Mouse (Mus musculus): ENCODE measurements around the gene Cux1.

Gene Cux1

GRCm38 (mm10) chr5:136303409-136303983 is 263.8 kb downstream of the Cux1 start:
- DNase-seq (ENCODE audit: low read depth), result no peak

- DNase-seq (ENCODE audit: low read depth), result no peak
Observed at GRCm38 (mm10) chr5:136300880-136301279, 266.4 kb downstream of the Cux1 start.

GRCm38 (mm10) chr5:136297691-136298090 is 269.6 kb downstream of the Cux1 start:
- DNase-seq (ENCODE audit: low read depth), result no peak

- DNase-seq (ENCODE audit: low read depth), result no peak
Observed at GRCm38 (mm10) chr5:136296911-136297310, 270.4 kb downstream of the Cux1 start.

- DNase-seq (ENCODE audit: low read depth), result no peak
Observed at GRCm38 (mm10) chr5:136292971-136293418, 274.3 kb downstream of the Cux1 start.

- no peak for DNase-seq (ENCODE audit: low read depth)
Observed at GRCm38 (mm10) chr5:136292361-136292760, 274.9 kb downstream of the Cux1 start.

GRCm38 (mm10) chr5:136291562-136291961 is 275.7 kb downstream of the Cux1 start:
- DNase-seq (ENCODE audit: low read depth), result no peak

GRCm38 (mm10) chr5:136289776-136290175 is 277.5 kb downstream of the Cux1 start:
- DNase-seq (ENCODE audit: low read depth), result no peak

GRCm38 (mm10) chr5:136288351-136289081 is 278.8 kb downstream of the Cux1 start:
- no peak for DNase-seq (ENCODE audit: low read depth)

GRCm38 (mm10) chr5:136286566-136286965 is 280.7 kb downstream of the Cux1 start:
- DNase-seq (ENCODE audit: low read depth), result no peak

GRCm38 (mm10) chr5:136285106-136285505 is 282.2 kb downstream of the Cux1 start:
- DNase-seq (ENCODE audit: low read depth), result no peak

- DNase-seq (ENCODE audit: low read depth), result no peak
Observed at GRCm38 (mm10) chr5:136281351-136281750, 285.9 kb downstream of the Cux1 start.

- no peak for DNase-seq (ENCODE audit: low read depth)
Observed at GRCm38 (mm10) chr5:136274739-136275138, 292.6 kb downstream of the Cux1 start.

GRCm38 (mm10) chr5:136269937-136270336 is 297.4 kb downstream of the Cux1 start:
- no peak for DNase-seq (ENCODE audit: low read depth)

GRCm38 (mm10) chr5:136266077-136266476 is 301.2 kb downstream of the Cux1 start:
- no peak for DNase-seq (ENCODE audit: low read depth)

- no peak for DNase-seq (ENCODE audit: low read depth)
Observed at GRCm38 (mm10) chr5:136263342-136263741, 303.9 kb downstream of the Cux1 start.

GRCm38 (mm10) chr5:136258919-136259318 is 308.4 kb downstream of the Cux1 start:
- peak; percentile 28 for DNase-seq (ENCODE audit: low read depth)

GRCm38 (mm10) chr5:136252899-136253298 is 314.4 kb downstream of the Cux1 start:
- peak; percentile 25 for DNase-seq (ENCODE audit: low read depth)

GRCm38 (mm10) chr5:136251004-136251403 is 316.3 kb downstream of the Cux1 start:
- no peak for DNase-seq (ENCODE audit: low read depth)

GRCm38 (mm10) chr5:136248441-136248840 is 318.8 kb downstream of the Cux1 start:
- no peak for DNase-seq (ENCODE audit: low read depth)

- no peak for DNase-seq (ENCODE audit: low read depth)
Observed at GRCm38 (mm10) chr5:136246452-136246838, 320.8 kb downstream of the Cux1 start, which contains the start of gene Sh2b2. TSS of gene Sh2b2 (minus strand) at chr5:136246556.

GRCm38 (mm10) chr5:136245541-136246451 is 321.5 kb downstream of the Cux1 start:
- DNase-seq (ENCODE audit: low read depth), result no peak

Data from fibroblast of lung, adult 2 months (primary cell).